Mouse (Mus musculus) left cerebral cortex, adult 6 months (tissue): Measurements from ENCODE around the gene Nin. TPM values are rescaled to one million over a fixed set of nuclear protein-coding genes. Genes with fewer than 3 reads are reported as not detected.

ENCODE experiments used
- long read RNA-seq, 2 experiments: library from polyadenylated mRNA; unstranded; transcript quantifications; one replicate each; pipeline ENCODE4 v2.0.0; 2019 to 2020
- polyA plus RNA-seq: library from polyadenylated mRNA; unstranded; fragments of <200 nt; fragmentation: Nextera tagmentation; gene quantifications from 2 replicates; pipeline ENCODE4 v1.2.3, GENCODE M21; 2021

Gene Nin
- 3.2 and 3.9 TPM in 2 replicates for polyA plus RNA-seq
- long read RNA-seq, experiment 1, partial matches to known transcripts, result 8 of 16 reads
- long read RNA-seq, experiment 1, other reads (novel, unspliced or antisense), result 8 of 16 reads
- long read RNA-seq, experiment 2, partial matches to known transcripts, result 5 of 11 reads
- long read RNA-seq, experiment 2, other reads (novel, unspliced or antisense), result 5 of 11 reads

DNA sequence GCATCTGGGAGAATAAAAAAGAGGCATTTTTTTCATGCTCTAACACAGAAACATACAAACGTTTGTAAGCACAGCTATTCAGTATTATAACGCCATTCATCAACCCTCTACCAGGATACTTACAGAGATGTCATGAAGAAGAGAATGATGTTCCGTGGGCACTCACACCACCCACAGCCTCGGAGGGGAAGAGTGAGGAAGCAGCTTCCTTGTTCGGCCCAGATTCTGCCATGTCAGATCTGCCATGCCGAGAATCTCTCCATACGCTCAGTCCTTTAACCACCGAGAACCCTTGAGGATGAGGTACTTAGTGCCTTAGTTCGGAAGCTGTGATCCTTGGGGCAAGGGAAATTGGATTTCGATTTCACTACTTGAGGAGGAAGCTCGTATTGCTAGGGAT lies at the start of gene Nin:
Gene Nin, minus strand, starts transcription at position 367 of the 400 bp plus-strand sequence.

DNA sequence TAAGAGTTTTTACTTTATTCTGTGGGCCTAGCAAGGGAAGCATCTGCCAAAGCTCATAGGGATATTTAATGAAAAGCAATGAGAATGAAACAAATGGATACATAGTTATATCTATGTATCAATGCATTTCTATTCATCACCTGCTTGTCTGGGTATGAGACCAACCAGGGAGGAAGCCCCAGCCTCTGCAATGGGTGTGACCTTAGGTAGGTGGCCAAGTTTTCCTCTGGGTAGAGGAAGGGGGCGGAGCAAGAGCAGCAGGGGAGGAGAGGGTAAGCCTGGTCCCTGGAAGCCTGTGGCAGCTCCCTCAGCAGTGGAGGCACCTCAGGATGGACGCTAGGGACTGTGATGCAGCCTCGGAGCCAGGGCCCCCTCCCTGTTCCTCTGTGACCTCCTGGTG lies 40.3 kb upstream of the Nin start, which contains the start of gene Abhd12b:
Gene Abhd12b, plus strand, starts transcription at position 301 of the 400 bp plus-strand sequence.

GRCm38 (mm10) chr12:69986786-69987497 lies 126.6 kb downstream of the Nin start, which contains the start of gene Sav1:
Sav1 (minus strand) TSS chr12:69987002.

Other genes with a start within 250 kb of the Nin start
- gene Atl1, start 221.1 kb downstream of the Nin start, polyA plus RNA-seq, result 88.7 and 130 TPM in 2 replicates
- gene Map4k5, start 220.5 kb downstream of the Nin start, polyA plus RNA-seq, result 6.3 and 11.4 TPM in 2 replicates
- 0.21 and 0.48 TPM in 2 replicates for gene Sav1, start 126.7 kb downstream of the Nin start, polyA plus RNA-seq
- not detected in 2 replicates for gene Abhd12b, start 40.4 kb upstream of the Nin start, polyA plus RNA-seq
- 2.7 and 3.2 TPM in 2 replicates for gene Pygl, start 117.8 kb upstream of the Nin start, polyA plus RNA-seq
- 66.6 and 69.5 TPM in 2 replicates for gene Trim9, start 233.9 kb upstream of the Nin start, polyA plus RNA-seq